Mouse (Mus musculus) embryonic facial prominence, embryonic 10.5 days (tissue): Measurements from ENCODE around the gene D430042O09Rik. TPM values are rescaled to one million over a fixed set of nuclear protein-coding genes. Genes with fewer than 3 reads are reported as not detected.

ENCODE experiments used
- DNase-seq: peaks from one replicate; pipeline ENCODE4 v3.0.0-alpha.2; 2017; ENCODE audit warnings: low spot score
- H3K27ac ChIP-seq: fragments of 300-500 bp; sonication (generic); replicated peaks from 2 replicates; pipeline ENCODE4 v1.5.1; 2016; ENCODE audit warnings: mild to moderate bottlenecking
- H3K27me3 ChIP-seq: fragments of 300-500 bp; sonication (generic); replicated peaks from 2 replicates; pipeline ENCODE4 v1.6.1; 2016; ENCODE audit warnings: low read depth, mild to moderate bottlenecking; ENCODE audit not compliant: poor library complexity, severe bottlenecking
- H3K36me3 ChIP-seq: fragments of 300-500 bp; sonication (generic); replicated peaks from 2 replicates; pipeline ENCODE4 v1.6.1; 2016; ENCODE audit warnings: mild to moderate bottlenecking, moderate library complexity
- H3K4me1 ChIP-seq: fragments of 300-500 bp; sonication (generic); 2 replicates; pipeline ENCODE4 v1.6.1; 2016
- H3K4me3 ChIP-seq: fragments of 300-500 bp; sonication (generic); 2 replicates; pipeline ENCODE4 v1.5.1; 2016; ENCODE audit warnings: mild to moderate bottlenecking, moderate library complexity
- H3K9me3 ChIP-seq: fragments of 300-500 bp; sonication (generic); 2 replicates; pipeline ENCODE4 v1.6.1; 2016; ENCODE audit warnings: mild to moderate bottlenecking
- WGBS: fragments of 180-500 bp; shearing (Covaris S2); methylation state at CpG from one replicate; pipeline ENCODE4 v1.1.7; 2016; 5-methylcytosine and 5-hydroxymethylcytosine counted together
- polyA plus RNA-seq: library from polyadenylated mRNA; unstranded; fragments of >200 nt; fragmentation: Nextera tagmentation; extraction: Ambion mirVana; gene quantifications from 2 replicates; pipeline ENCODE4 v1.2.1, GENCODE M21; 2016

D430042O09Rik gene
- polyA plus RNA-seq, 1 experiment from 2014 or later: 8.9 TPM

DNA sequence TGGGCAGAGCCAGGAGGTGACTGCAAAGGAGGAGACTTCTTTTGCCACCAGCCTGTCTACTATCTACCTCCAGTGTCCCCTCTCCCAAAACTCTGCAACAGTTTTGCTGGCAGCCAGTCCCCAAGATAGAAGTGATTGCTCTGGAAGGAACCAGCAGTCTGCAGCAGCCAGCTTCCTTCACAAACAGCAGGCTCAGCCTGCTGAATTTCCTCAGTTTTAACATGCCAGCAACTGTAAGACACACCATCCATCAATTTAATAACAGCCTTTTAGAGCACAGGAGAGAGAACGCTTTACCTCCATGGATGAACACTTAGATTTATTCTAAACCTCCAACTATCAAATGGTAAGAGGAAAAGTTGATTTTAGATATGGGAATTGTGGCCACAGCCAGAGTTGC lies 156.3 kb downstream of the D430042O09Rik start:
- H3K4me1 ChIP-seq: peaks cover 6% of the 10 kb centered on the region
- no peaks in the 10 kb centered on the region for H3K27me3 ChIP-seq
- no peaks in the 10 kb centered on the region for H3K9me3 ChIP-seq
- H3K4me3 ChIP-seq: no peak overlapping the region
- no peak for DNase-seq
- no peak overlapping the region for H3K27ac ChIP-seq
- no peaks in the 10 kb centered on the region for H3K36me3 ChIP-seq
- WGBS: 92% methylated on average over 1 of the region's 1 CpGs

DNA sequence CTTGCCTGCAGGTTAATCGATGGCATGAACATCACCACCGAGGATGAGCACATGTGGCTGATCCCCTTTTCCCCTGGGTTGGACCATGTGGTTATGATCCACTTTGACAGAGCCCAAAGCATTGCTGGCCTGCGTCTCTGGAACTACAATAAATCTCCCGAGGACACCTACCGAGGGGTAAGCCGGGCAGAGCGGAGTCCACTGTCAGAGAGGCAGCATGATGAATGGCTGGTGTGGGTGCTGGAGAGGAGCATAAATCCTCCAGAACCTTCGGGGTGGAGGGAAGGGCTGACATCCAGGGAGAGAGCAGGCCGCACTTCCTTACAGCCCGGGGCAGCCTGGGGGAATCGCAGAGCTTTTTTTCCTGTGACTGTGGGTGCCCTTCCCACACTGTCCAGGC lies 157.5 kb downstream of the D430042O09Rik start:
- H3K27me3 ChIP-seq: no peaks in the 10 kb centered on the region
- H3K4me3 ChIP-seq: no peak overlapping the region
- no peak for DNase-seq
- no peaks in the 10 kb centered on the region for H3K9me3 ChIP-seq
- H3K36me3 ChIP-seq: no peaks in the 10 kb centered on the region; the same call in 1 of the 2 replicates
- H3K27ac ChIP-seq: no peak overlapping the region
- WGBS: 73% methylated on average over 11 of the region's 11 CpGs
- H3K4me1 ChIP-seq: no peaks in the 10 kb centered on the region

DNA sequence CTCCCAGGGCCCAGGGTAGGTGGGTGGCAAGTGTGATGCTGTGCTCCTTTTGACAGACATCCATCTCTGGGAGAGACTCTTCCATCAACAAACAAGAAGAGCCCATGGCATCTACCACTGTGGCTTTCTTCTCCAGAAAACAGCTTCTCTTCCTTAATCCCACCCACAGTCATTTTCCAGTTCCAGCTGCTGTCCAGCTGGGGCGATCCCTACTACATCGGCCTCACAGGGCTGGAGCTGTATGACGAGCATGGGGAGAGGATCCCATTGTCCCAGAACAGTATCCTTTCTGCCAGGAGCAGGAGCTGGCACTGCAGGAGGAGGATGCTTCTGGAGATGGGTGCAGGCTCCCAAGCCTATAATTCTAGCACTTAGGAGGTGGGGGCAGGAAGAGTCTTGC lies 160.9 kb downstream of the D430042O09Rik start:
- 84% methylated on average over 3 of the region's 3 CpGs for WGBS
- peaks cover 19% of the 10 kb centered on the region for H3K4me1 ChIP-seq
- H3K27ac ChIP-seq: no peak overlapping the region
- H3K4me3 ChIP-seq: no peak overlapping the region
- no peaks in the 10 kb centered on the region for H3K9me3 ChIP-seq
- no peaks in the 10 kb centered on the region; the same call in 1 of the 2 replicates for H3K36me3 ChIP-seq
- DNase-seq: no peak
- no peaks in the 10 kb centered on the region for H3K27me3 ChIP-seq

DNA sequence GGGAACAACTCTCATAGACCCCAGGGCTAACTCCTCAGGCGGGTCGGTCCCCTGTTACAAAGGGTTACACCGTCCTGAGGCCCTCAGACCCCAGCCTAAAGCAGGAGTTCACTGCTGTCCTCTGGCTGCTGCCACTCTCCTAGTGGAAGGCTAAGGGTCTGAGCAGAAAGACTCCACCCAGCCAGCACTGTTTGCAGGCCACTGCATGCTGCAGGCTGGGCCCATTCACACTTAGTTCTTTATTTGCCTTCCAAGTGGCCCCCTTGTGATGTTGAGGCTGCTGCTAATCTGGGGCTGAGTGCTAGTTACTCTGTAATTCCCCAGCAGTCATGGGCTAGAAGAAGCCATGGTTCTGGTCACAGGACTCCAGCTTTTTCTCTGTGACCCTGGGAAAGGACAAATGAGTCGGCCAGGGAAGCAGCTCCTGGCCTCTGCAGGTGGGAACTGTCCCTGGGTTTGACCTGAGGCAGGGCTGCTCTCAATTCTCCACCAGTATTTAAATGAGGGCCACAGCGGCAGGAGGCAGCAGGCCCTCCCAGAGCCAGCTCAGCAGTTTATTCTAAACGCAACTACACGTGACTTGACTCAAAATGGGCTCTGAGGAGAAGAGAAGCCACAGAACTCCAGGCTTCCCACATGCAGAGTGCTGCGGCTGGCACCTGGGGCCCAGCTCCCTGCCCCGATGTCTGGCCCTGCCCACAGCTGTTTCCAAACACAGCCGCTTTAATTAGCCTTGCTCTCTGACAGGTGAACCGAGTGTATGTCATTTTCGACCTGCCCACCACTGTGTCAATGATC lies 163.9 kb downstream of the D430042O09Rik start:
- Histone ChIP-seq H3K36me3 (no peaks in the 10 kb centered on the region; the same call in 1 of the 2 replicates), H3K4me3 (no peak overlapping the region), H3K4me1 (peaks cover 28% of the 10 kb centered on the region), H3K9me3 (no peaks in the 10 kb centered on the region), H3K27ac (peak overlapping the region; percentile 1; the same call in 1 of the 2 replicates), H3K27me3 (no peaks in the 10 kb centered on the region)
- no peak for DNase-seq
- WGBS: 29% methylated on average over 12 of the region's 12 CpGs

DNA sequence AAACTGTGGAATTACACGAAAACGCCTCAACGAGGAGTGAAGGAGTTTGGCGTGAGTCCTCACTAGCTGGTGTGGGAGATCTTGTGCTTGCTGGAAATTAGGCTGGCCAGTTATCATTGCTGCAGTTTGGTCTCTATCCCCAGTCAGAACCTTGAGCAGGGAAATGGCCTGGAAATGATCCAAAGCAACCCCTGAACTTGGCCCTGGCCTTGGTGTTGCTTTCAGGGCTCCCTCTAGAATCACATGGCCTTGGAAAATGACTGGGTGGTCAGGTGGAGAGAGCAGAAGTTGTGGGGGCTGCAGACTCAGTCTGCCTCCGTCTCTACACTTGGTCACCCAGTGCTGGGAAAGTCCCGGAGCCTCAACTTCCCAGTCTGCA lies 164.5 kb downstream of the D430042O09Rik start:
- H3K27ac ChIP-seq: 0 out of 2 replicates have a peak overlapping the region, but pooled peaks have one; percentile 15
- 75% methylated on average over 6 of the region's 6 CpGs for WGBS
- peaks cover 28% of the 10 kb centered on the region for H3K4me1 ChIP-seq
- no peak overlapping the region for H3K4me3 ChIP-seq
- no peaks in the 10 kb centered on the region; the same call in 1 of the 2 replicates for H3K36me3 ChIP-seq
- H3K9me3 ChIP-seq: no peaks in the 10 kb centered on the region
- H3K27me3 ChIP-seq: no peaks in the 10 kb centered on the region
- DNase-seq: no peak

DNA sequence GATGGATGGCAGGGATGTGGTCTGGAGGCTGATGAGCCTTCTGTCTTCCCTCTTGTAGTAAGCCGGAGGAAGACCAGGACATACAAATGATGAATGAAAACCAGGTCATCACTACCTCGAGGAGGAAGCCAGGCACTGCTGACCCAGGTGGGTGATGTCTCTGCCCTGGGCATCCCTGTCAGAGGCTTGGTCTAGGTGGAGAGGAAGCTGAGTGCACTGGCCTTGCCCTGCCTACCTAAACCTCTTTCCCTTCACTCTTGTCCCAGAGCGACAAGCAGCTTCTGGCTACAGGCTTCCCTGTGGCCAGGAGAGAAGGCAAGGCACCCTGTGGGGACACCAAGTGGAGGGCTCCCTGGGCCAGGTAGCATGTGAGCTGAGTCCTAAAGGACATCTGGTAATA lies 165.2 kb downstream of the D430042O09Rik start:
- H3K9me3 ChIP-seq: no peaks in the 10 kb centered on the region
- H3K36me3 ChIP-seq: no peaks in the 10 kb centered on the region; the same call in 1 of the 2 replicates
- WGBS: 82% methylated on average over 3 of the region's 3 CpGs
- DNase-seq: no peak
- no peak overlapping the region for H3K4me3 ChIP-seq
- H3K4me1 ChIP-seq: peaks cover 28% of the 10 kb centered on the region
- H3K27me3 ChIP-seq: no peaks in the 10 kb centered on the region
- H3K27ac ChIP-seq: no peak overlapping the region

DNA sequence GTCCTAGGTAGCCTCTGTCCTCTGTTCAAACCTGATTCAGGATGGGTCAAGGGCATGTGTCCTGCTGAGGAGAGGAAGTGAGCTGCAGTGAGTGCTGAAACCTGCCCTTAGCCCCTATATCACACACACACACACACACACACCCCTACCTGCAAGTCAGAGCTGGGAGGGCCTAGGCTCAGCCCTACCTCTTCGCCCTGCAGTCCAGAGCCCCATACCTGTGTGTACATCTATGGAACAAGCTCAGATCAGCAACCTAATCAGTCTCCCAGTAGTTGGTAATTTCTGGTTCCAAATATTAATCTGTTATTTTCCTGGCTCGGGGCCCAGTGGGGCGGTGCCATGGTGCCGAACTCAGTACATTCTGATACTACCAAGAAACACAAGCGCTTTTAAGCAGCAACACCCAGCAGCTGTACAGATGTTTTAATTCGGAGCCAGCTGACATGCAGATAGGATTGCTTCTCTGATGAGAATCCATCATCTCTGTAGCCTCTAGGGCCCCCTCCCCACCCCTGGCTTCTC lies 166.3 kb downstream of the D430042O09Rik start:
- H3K4me1 ChIP-seq: peaks cover 28% of the 10 kb centered on the region
- H3K9me3 ChIP-seq: no peaks in the 10 kb centered on the region
- H3K4me3 ChIP-seq: no peak overlapping the region
- WGBS: 93% methylated on average over 6 of the region's 6 CpGs
- H3K27ac ChIP-seq: no peak overlapping the region
- DNase-seq: no peak
- H3K27me3 ChIP-seq: no peaks in the 10 kb centered on the region
- no peaks in the 10 kb centered on the region; the same call in 1 of the 2 replicates for H3K36me3 ChIP-seq

DNA sequence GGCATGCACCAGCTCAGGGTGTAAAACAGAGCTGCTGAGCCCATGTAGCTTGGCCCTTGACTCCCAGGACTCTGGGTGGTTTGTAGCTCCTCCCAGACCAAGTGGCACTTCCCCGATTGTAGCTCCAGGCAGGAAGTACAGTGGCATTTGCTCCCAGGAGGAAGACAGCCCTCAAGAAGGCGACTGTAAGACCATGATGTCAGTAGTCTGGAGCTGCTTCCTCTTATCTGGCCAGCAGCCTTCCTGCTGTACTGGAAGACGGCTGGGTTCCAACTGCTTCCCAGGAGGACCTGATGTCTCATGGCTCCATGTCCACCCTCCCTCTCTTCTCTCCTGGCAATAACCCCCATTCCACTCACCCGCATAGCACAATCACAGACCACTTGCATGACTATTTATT lies 170.4 kb downstream of the D430042O09Rik start:
- WGBS: 71% methylated on average over 4 of the region's 4 CpGs
- Histone ChIP-seq H3K27me3 (no peaks in the 10 kb centered on the region), H3K9me3 (no peaks in the 10 kb centered on the region), H3K36me3 (no peaks in the 10 kb centered on the region), H3K27ac (no peak overlapping the region), H3K4me3 (no peak overlapping the region), H3K4me1 (peaks cover 11% of the 10 kb centered on the region)
- no peak for DNase-seq

DNA sequence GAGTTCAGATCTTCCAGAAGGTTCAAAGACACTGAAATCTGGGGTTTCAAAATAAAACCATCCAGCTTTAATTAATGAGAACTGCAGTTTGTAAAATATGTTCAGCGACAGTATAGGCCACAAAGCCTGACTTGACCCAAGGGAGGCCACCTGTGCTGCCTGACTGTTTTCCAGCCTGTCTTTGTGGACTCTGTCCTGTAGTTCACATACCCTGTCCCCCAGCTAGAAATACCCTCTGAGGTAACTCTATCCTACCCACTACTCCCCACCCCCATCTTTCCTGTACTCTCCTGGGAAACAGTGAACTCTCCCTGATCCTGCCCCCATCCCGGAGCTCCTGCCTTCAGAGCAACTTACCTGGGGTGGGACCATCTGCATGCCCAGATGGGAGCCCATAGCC lies 175.5 kb downstream of the D430042O09Rik start:
- H3K9me3 ChIP-seq: no peaks in the 10 kb centered on the region
- peak overlapping the region; percentile 41; the same call in 1 of the 2 replicates for H3K27ac ChIP-seq
- WGBS: 56% methylated on average over 2 of the region's 2 CpGs
- peaks cover 48% of the 10 kb centered on the region for H3K4me1 ChIP-seq
- no peak for DNase-seq
- H3K36me3 ChIP-seq: no peaks in the 10 kb centered on the region
- H3K27me3 ChIP-seq: no peaks in the 10 kb centered on the region
- H3K4me3 ChIP-seq: no peak overlapping the region

DNA sequence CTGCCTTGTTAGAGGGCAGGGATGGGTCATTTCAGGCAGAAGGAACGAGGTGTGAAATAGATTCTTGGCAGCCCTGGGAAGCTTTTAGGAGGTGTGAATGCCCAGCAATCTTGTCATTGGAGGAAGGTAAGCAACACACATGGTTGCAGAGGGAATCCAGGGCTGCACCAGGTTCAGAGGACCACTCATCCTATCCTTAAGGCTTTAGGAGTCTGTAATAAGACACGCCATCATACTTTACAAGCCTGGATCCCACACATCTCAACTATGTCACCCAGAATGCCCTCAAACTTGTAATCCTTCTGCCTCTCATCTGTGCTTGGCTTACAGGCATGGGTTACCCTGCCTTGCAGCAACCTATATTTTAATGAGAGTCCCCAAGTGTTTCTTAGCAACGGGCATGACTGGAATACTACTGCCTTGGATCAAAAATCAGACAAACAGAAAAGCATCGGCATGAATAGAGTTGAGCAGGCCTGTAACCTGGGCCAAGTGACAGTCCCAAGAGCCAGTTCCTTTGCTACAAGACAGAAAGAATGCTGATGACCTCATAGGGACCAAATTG lies 178.5 kb downstream of the D430042O09Rik start:
- 0 out of 2 replicates have a peak, but pooled peaks cover 3% of the 10 kb centered on the region for H3K27me3 ChIP-seq
- no peaks in the 10 kb centered on the region for H3K36me3 ChIP-seq
- WGBS: 82% methylated on average over 4 of the region's 4 CpGs
- DNase-seq: no peak
- no peaks in the 10 kb centered on the region for H3K9me3 ChIP-seq
- H3K4me3 ChIP-seq: no peak overlapping the region
- peak overlapping the region; percentile 70; the same call in 1 of the 2 replicates for H3K27ac ChIP-seq
- H3K4me1 ChIP-seq: peaks cover 48% of the 10 kb centered on the region

DNA sequence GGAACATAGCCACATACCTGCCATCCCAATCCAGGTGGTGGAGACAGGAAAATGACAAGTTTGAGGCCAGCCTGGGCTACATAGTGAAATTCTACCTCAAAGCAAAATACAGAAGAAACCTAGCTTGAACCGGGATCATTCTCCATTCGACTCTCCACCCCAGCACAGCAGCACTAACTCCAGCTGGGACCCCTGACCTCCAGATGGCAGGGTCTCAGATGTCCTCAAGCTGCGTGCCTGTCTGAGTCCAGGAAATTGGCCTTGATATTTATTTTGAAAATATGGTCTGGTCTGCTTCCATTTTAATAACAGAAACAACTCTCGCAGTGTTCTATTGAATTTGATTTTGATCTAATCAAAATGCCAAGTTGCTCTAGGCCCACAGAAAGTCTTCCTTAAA lies 179.4 kb downstream of the D430042O09Rik start:
- Histone ChIP-seq H3K36me3 (no peaks in the 10 kb centered on the region), H3K4me3 (no peak overlapping the region), H3K9me3 (no peaks in the 10 kb centered on the region), H3K27ac (peak overlapping the region; percentile 70), H3K4me1 (peaks cover 48% of the 10 kb centered on the region), H3K27me3 (0 out of 2 replicates have a peak, but pooled peaks cover 3% of the 10 kb centered on the region)
- WGBS: 26% methylated on average over 4 of the region's 4 CpGs
- peak; percentile 73 for DNase-seq

DNA sequence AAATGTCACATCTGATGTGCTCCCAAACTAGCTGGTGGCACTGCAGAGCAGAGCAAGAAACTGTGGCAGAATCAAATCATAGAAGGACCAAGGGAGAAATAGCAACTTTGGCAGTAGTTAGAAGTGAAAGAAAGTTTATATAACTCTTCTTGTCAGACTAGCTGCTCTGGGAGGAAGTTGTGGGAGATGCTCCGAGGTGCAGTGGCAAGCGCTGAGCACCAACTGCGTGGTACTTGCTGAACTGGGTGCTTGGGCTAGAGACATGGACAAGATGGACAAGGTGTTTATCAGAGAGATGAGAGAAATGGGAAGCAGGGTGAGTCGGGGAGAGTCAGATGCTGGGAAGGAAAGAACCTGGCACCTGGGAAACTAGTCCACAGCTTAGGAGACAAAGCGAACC lies 180.1 kb downstream of the D430042O09Rik start:
- no peaks in the 10 kb centered on the region for H3K36me3 ChIP-seq
- 0 out of 2 replicates have a peak, but pooled peaks cover 3% of the 10 kb centered on the region for H3K27me3 ChIP-seq
- H3K4me3 ChIP-seq: no peak overlapping the region
- H3K9me3 ChIP-seq: no peaks in the 10 kb centered on the region
- WGBS: 90% methylated on average over 5 of the region's 5 CpGs
- H3K4me1 ChIP-seq: peaks cover 52% of the 10 kb centered on the region
- no peak for DNase-seq
- H3K27ac ChIP-seq: peak overlapping the region; percentile 55
